Comparison of ENCODE assay signal across 13 mouse cellular contexts in the genomic region with DNA sequence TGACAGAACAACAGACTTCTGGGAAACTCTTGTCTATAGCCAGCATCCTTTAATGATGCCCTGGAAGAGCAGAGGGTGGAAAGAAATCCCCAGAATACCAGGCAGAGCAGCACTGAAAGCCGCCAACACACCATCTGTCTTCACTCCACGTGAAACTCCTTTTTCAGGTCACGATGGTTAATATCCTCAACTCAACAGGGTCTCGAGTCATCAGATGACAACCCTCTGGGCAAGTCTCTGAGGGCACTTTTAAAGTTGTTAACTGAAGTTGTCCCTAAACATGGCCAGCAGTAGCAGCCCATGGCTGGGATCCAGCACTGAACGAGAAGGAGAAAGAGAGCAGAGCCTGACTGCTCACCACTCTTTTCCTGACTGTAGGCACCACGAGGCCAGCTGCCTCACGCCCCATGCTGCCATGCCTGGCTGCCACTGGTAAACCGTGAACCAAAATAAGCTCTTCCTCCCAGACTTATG. TPM values are rescaled to one million over a fixed set of nuclear protein-coding genes. Genes with fewer than 3 reads are reported as not detected.
DNase-seq lines count a peak whose midpoint lies in the region; ATAC-seq lines count a peak whose summit lies in the region.
"Had no signal": no experiment of that assay in that cellular context is flagged by ENCODE, and none has a peak within 500 bp of the region (broad histone marks: within the 10 kb centered on the region; RNA-seq: fewer than 3 reads in every experiment).

No protein-coding gene starts in this region.

- H3K4me1 ChIP-seq in forebrain, embryonic 15.5 days = peaks cover 33% of the 10 kb centered on the region

- no peaks in the 10 kb centered on the region for H3K9me3 ChIP-seq in forebrain, embryonic 15.5 days
- H3K9me3 ChIP-seq: megakaryocyte, embryonic 14.5 days had no signal

- peak; percentile 65; the same call in 1 of the 2 replicates for ATAC-seq in cerebellum, adult (ENCODE audit: insufficient number of reproducible peaks, low FRiP score, low TSS enrichment)
- no peak for ATAC-seq in forebrain, embryonic 15.5 days (replicated peaks)

- no peaks in the 10 kb centered on the region for H3K27me3 ChIP-seq in forebrain, embryonic 15.5 days

- 59% methylated on average over 8 of the region's 8 CpGs for WGBS in forebrain, embryonic 15.5 days

- H3K27ac ChIP-seq in forebrain, embryonic 15.5 days (replicated peaks) = peak overlapping the region; percentile 42; the same call in 1 of the 2 replicates
- H3K27ac ChIP-seq: kidney, postnatal 0 days had no signal

- H3K9ac ChIP-seq in forebrain, embryonic 15.5 days (replicated peaks) = no peak overlapping the region

- DNase-seq in gastrocnemius, postnatal 10 days = peak; percentile 38
- DNase-seq in gastrocnemius, postnatal 36 days = no peak
- DNase-seq in left cerebral cortex, postnatal 25 days (ENCODE audit: low spot score in 2 of 2) = peak; percentile 41 to 84
- no peak for DNase-seq in adrenal gland, postnatal 14 days
- no peak for DNase-seq in kidney, adult 9 months
- no peak for DNase-seq in MN1 (ENCODE audit: low spot score)
- DNase-seq: gastrocnemius, postnatal 14 days; liver; spleen, adult 18-20 months had no signal

- intact Hi-C loops in gastrocnemius, postnatal 36 days (cut with DNase I) = loop anchor here (2.0 kb wide), 1 partner anchor 102 kb away; the partner anchor contains the start of gene Angptl2
- intact Hi-C loops in left cerebral cortex, postnatal 25 days (cut with DNase I) = loop anchor here (5.0 to 10.0 kb wide), 2 partner anchors 51 to 164 kb away; no protein-coding TSS in a partner anchor

- peaks cover 12% of the 10 kb centered on the region; the same call in 1 of the 2 replicates for H3K36me3 ChIP-seq in forebrain, embryonic 15.5 days

- H3K4me2 ChIP-seq in forebrain, embryonic 15.5 days (replicated peaks) = no peak overlapping the region

- no peak overlapping the region for H3K4me3 ChIP-seq in forebrain, embryonic 15.5 days
- H3K4me3 ChIP-seq: megakaryocyte, embryonic 14.5 days had no signal

RNA-seq across cellular contexts. Expression of gene Ralgps1, which starts 52.8 kb away (rescaled TPM):
- total RNA-seq in gastrocnemius, postnatal 10 days (2021) = 1 to 10 TPM; 4.1 to 5.2 TPM
- total RNA-seq in gastrocnemius, postnatal 36 days (2021) = 1 to 10 TPM; 2.3 TPM
- 39.1 and 40.5 TPM in 2 replicates for polyA plus RNA-seq in forebrain, embryonic 15.5 days (2015; fragmentation: Nextera tagmentation; extraction: Ambion mirVana)
- total RNA-seq in left cerebral cortex, postnatal 25 days (2021) = 10 to 100 TPM; 56.8 to 59.2 TPM
- 3.7 and 5.2 TPM in 2 replicates for total RNA-seq in adrenal gland, postnatal 14 days (2021)

Comparison
In these comparisons a context has a peak if more than half of its experiments do, and no peak if none do; other contexts are left out.
1. DNase-seq: peak in gastrocnemius, postnatal 10 days (single experiment) and left cerebral cortex, postnatal 25 days (2 of 2); none in gastrocnemius, postnatal 36 days (0 of 2), adrenal gland, postnatal 14 days (single experiment), kidney, adult 9 months (single experiment) and MN1 (single experiment).